Mouse (Mus musculus): ENCODE measurements at regions not wholly inside any gene's neighbourhood (a gene's known extent, or its start where the extent isn't known, plus 50 kb on each side); places are given as distances from the start of the nearest gene placed in this dataset.

DNA sequence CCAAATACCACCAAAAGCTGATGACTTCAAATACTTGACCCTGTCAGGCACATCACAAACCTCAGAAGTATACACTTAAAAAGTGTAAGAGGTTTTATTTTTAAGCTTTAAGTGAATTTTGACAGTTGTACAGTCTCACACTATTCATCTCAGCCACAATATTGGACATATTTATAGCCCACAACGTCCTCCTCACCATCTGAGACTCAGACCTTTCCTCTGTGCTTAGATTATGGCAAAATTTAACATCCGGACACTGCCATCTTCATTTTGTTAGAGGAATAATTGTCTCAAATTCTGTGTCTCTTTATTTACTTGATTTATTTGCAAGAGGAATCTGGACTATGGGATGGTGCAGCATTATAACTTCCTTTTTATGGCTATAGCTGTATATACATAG is 880.2 kb upstream of the Celf2 start:
- 89% methylated on average over 2 of the region's 2 CpGs for WGBS
- H3K9ac ChIP-seq (replicated peaks; ENCODE audit: low read length) = no peak overlapping the region

GRCm38 (mm10) chr2:8380246-8380645 is 870.9 kb upstream of the Celf2 start:
- H3K4me3 ChIP-seq (ENCODE audit: low read depth, low read length) = no peak overlapping the region
- H3K9ac ChIP-seq (replicated peaks; ENCODE audit: low read length) = no peak overlapping the region
- H3K27me3 ChIP-seq (ENCODE audit: control insufficient read depth, insufficient read depth, low read length) = no peaks in the 10 kb centered on the region
- H3K9me3 ChIP-seq (replicated peaks; ENCODE audit: control insufficient read depth, low read length) = no peaks in the 10 kb centered on the region
- no peak overlapping the region for H3K27ac ChIP-seq (replicated peaks; ENCODE audit: low read depth, low read length)
- WGBS = 58% methylated on average over 1 of the region's 1 CpGs
- ATAC-seq (replicated peaks; ENCODE audit: insufficient number of reproducible peaks, low FRiP score, low TSS enrichment, low read depth) = no peak
- no peaks in the 10 kb centered on the region for H3K36me3 ChIP-seq (replicated peaks; ENCODE audit: control insufficient read depth, insufficient read depth, low read depth, low read length)
- H3K4me2 ChIP-seq (ENCODE audit: low read depth, low read length) = no peak overlapping the region
- peak; percentile 55 for DNase-seq (ENCODE audit: low spot score)
- H3K4me1 ChIP-seq (ENCODE audit: control insufficient read depth, insufficient read depth, low read length) = no peaks in the 10 kb centered on the region

More for the DNA sequence above, 880.2 kb upstream of the Celf2 start:
- no peak overlapping the region for H3K4me2 ChIP-seq (ENCODE audit: low read depth, low read length)
- H3K4me3 ChIP-seq (ENCODE audit: low read depth, low read length) = no peak overlapping the region
- no peak overlapping the region for H3K27ac ChIP-seq (replicated peaks; ENCODE audit: low read depth, low read length)
- H3K4me1 ChIP-seq (ENCODE audit: control insufficient read depth, insufficient read depth, low read length) = no peaks in the 10 kb centered on the region
- DNase-seq (ENCODE audit: low spot score) (no peak), ATAC-seq (replicated peaks; ENCODE audit: insufficient number of reproducible peaks, low FRiP score, low TSS enrichment, low read depth) (no peak)
- H3K36me3 ChIP-seq (replicated peaks; ENCODE audit: control insufficient read depth, insufficient read depth, low read depth, low read length) = no peaks in the 10 kb centered on the region
- H3K27me3 ChIP-seq (ENCODE audit: control insufficient read depth, insufficient read depth, low read length) = no peaks in the 10 kb centered on the region
- H3K9me3 ChIP-seq (replicated peaks; ENCODE audit: control insufficient read depth, low read length) = no peaks in the 10 kb centered on the region

DNA sequence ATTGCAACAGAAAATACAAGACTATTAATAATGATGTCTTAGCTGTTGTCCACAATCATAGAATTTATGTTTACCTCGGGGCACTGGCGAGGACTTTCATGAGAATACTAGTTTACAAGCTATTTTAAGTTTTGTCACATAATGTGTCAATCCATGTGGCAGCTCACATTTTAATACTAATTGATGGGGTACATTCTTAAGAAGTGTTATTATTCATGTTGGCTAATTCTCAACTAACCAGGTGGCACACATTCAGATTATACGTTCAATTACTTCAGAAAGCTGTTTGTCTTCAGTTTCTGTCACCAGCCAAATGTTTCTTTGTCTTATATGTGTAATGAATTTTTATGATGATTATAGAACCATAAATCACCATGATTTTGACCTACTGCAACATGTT is 870.2 kb upstream of the Celf2 start:
- H3K4me1 ChIP-seq (ENCODE audit: control insufficient read depth, insufficient read depth, low read length) = no peaks in the 10 kb centered on the region
- ATAC-seq (replicated peaks; ENCODE audit: insufficient number of reproducible peaks, low FRiP score, low TSS enrichment, low read depth) = no peak

DNA sequence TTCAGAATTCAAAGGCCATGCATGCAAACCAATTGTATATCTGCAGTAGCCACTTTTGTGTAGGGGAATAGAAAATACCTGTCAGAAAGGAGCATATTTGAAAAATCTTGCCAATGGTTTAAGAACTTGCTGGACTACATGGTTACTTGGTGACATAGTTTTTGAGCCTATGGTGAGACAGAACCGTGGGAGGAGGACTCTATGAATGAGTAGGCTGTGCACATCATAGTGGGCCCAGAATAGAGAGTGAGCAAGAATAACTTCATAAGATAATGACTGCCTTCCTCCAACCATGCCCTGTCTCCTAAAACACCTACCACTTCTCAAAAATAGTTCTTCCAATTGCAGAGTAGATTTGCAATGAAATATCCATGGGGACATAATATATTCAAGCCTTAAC is 838.5 kb upstream of the Celf2 start:
- H3K9ac ChIP-seq (replicated peaks; ENCODE audit: low read length) = no peak overlapping the region
- no peaks in the 10 kb centered on the region for H3K9me3 ChIP-seq (replicated peaks; ENCODE audit: control insufficient read depth, low read length)
- 81% methylated on average over 1 of the region's 1 CpGs for WGBS
- H3K27me3 ChIP-seq (ENCODE audit: control insufficient read depth, insufficient read depth, low read length) = no peaks in the 10 kb centered on the region
- no peak overlapping the region for H3K4me2 ChIP-seq (ENCODE audit: low read depth, low read length)
- H3K27ac ChIP-seq (replicated peaks; ENCODE audit: low read depth, low read length) = no peak overlapping the region
- DNase-seq (ENCODE audit: low spot score) (no peak), ATAC-seq (replicated peaks; ENCODE audit: insufficient number of reproducible peaks, low FRiP score, low TSS enrichment, low read depth) (no peak)
- no peaks in the 10 kb centered on the region for H3K36me3 ChIP-seq (replicated peaks; ENCODE audit: control insufficient read depth, insufficient read depth, low read depth, low read length)
- no peaks in the 10 kb centered on the region for H3K4me1 ChIP-seq (ENCODE audit: control insufficient read depth, insufficient read depth, low read length)
- H3K4me3 ChIP-seq (ENCODE audit: low read depth, low read length) = no peak overlapping the region

More for the DNA sequence above, 870.2 kb upstream of the Celf2 start:
- Histone ChIP-seq H3K27ac (replicated peaks; ENCODE audit: low read depth, low read length) (no peak overlapping the region), H3K4me3 (ENCODE audit: low read depth, low read length) (no peak overlapping the region), H3K27me3 (ENCODE audit: control insufficient read depth, insufficient read depth, low read length) (no peaks in the 10 kb centered on the region), H3K4me2 (ENCODE audit: low read depth, low read length) (no peak overlapping the region), H3K9ac (replicated peaks; ENCODE audit: low read length) (no peak overlapping the region), H3K9me3 (replicated peaks; ENCODE audit: control insufficient read depth, low read length) (no peaks in the 10 kb centered on the region), H3K36me3 (replicated peaks; ENCODE audit: control insufficient read depth, insufficient read depth, low read depth, low read length) (no peaks in the 10 kb centered on the region)
- WGBS = 92% methylated on average over 3 of the region's 3 CpGs
- no peak for DNase-seq (ENCODE audit: low spot score)

DNA sequence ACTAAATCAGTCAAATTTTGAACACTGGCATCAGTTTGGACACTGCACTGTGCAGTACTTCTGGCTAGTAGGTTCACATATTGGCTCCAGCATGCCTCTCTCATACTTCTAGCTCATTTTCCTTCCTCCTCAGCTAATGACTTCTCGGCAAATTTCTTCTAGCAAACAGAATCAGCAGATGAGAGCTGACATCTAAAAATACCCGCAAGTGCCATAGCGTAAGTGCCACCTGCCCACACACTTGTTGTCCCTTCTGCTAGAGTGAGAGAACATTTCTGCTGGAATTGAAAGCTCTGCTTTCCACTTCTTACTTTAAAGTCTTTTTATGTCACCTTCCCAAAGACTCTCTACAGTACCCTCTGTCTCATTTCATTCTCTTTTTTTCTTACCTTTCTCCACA is 835.4 kb upstream of the Celf2 start:
- Histone ChIP-seq H3K9me3 (replicated peaks; ENCODE audit: control insufficient read depth, low read length) (no peaks in the 10 kb centered on the region), H3K36me3 (replicated peaks; ENCODE audit: control insufficient read depth, insufficient read depth, low read depth, low read length) (no peaks in the 10 kb centered on the region), H3K9ac (replicated peaks; ENCODE audit: low read length) (no peak overlapping the region), H3K4me3 (ENCODE audit: low read depth, low read length) (no peak overlapping the region), H3K4me2 (ENCODE audit: low read depth, low read length) (no peak overlapping the region), H3K27me3 (ENCODE audit: control insufficient read depth, insufficient read depth, low read length) (no peaks in the 10 kb centered on the region), H3K27ac (replicated peaks; ENCODE audit: low read depth, low read length) (no peak overlapping the region), H3K4me1 (ENCODE audit: control insufficient read depth, insufficient read depth, low read length) (no peaks in the 10 kb centered on the region)
- ATAC-seq (replicated peaks; ENCODE audit: insufficient number of reproducible peaks, low FRiP score, low TSS enrichment, low read depth) (no peak), DNase-seq (ENCODE audit: low spot score) (no peak)
- WGBS = 86% methylated on average over 3 of the region's 3 CpGs

DNA sequence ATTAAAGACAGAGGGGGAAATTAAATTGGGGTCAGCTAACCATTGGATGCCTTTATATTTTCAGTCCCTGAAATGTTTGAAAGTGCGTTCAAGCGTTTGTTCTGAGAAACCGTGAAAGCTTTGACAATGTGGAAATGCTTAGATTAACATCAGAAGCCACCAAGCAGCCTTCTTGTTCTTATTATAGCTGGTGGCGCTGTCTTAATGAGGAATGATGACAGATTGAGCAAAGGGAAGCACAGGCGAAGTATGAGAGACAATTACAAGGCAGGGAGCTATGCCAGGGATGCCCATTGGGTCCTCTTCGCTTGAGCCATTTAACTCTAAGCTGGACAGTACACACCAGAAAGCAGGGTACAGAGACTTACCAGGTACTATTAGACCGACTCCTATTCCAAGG is 828.9 kb upstream of the Celf2 start:
- Histone ChIP-seq H3K4me2 (ENCODE audit: low read depth, low read length) (no peak overlapping the region), H3K27me3 (ENCODE audit: control insufficient read depth, insufficient read depth, low read length) (no peaks in the 10 kb centered on the region), H3K36me3 (replicated peaks; ENCODE audit: control insufficient read depth, insufficient read depth, low read depth, low read length) (no peaks in the 10 kb centered on the region), H3K27ac (replicated peaks; ENCODE audit: low read depth, low read length) (no peak overlapping the region), H3K4me1 (ENCODE audit: control insufficient read depth, insufficient read depth, low read length) (no peaks in the 10 kb centered on the region), H3K9me3 (replicated peaks; ENCODE audit: control insufficient read depth, low read length) (no peaks in the 10 kb centered on the region), H3K9ac (replicated peaks; ENCODE audit: low read length) (no peak overlapping the region), H3K4me3 (ENCODE audit: low read depth, low read length) (no peak overlapping the region)
- DNase-seq (ENCODE audit: low spot score) (peak; percentile 10), ATAC-seq (replicated peaks; ENCODE audit: insufficient number of reproducible peaks, low FRiP score, low TSS enrichment, low read depth) (no peak)
- WGBS = 74% methylated on average over 7 of the region's 7 CpGs

DNA sequence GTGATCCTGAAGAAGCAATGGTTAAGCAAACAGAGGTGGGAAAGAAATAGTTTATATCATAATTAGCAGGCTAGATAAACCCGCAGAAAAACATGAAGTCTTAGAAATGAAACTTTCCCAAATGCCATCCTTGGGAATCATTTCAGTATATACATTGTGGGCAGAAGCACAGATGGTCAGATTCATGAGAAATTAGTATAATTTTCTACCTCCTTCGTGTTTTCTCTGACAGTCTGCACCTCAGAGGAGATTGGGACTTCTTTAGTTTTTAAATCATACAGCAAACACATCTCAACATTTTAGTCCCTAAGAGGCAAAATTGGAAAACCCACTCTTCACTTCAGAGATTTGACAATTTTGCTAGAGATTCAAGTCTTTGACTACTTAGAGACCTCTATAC is 786.6 kb upstream of the Celf2 start:
- Histone ChIP-seq H3K9me3 (replicated peaks; ENCODE audit: control insufficient read depth, low read length) (no peaks in the 10 kb centered on the region), H3K27ac (replicated peaks; ENCODE audit: low read depth, low read length) (no peak overlapping the region), H3K4me3 (ENCODE audit: low read depth, low read length) (no peak overlapping the region), H3K36me3 (replicated peaks; ENCODE audit: control insufficient read depth, insufficient read depth, low read depth, low read length) (no peaks in the 10 kb centered on the region), H3K4me1 (ENCODE audit: control insufficient read depth, insufficient read depth, low read length) (no peaks in the 10 kb centered on the region), H3K27me3 (ENCODE audit: control insufficient read depth, insufficient read depth, low read length) (no peaks in the 10 kb centered on the region), H3K4me2 (ENCODE audit: low read depth, low read length) (no peak overlapping the region), H3K9ac (replicated peaks; ENCODE audit: low read length) (no peak overlapping the region)
- no peak for DNase-seq (ENCODE audit: low spot score)
- 81% methylated on average over 2 of the region's 2 CpGs for WGBS
- ATAC-seq (replicated peaks; ENCODE audit: insufficient number of reproducible peaks, low FRiP score, low TSS enrichment, low read depth) = no peak

DNA sequence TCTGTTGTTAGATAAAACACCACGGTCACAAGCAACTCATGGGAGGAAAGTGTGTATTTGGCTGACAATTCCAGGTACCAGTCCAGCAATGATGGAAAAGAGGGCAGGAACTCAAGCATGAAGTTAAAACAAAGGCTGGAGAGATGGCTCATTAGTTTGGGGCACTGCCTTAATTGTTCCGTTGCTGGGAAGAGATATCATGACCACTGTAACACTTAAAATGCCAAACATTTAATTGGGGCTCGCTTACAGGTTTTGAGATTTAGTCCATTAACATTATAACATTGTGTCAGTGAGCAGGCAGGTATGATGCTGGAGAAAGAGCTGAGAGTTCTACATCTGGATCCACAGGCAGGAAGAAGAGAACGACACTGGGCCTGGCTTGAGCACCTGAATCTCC is 782.0 kb upstream of the Celf2 start:
- Histone ChIP-seq H3K36me3 (replicated peaks; ENCODE audit: control insufficient read depth, insufficient read depth, low read depth, low read length) (no peaks in the 10 kb centered on the region), H3K27ac (replicated peaks; ENCODE audit: low read depth, low read length) (no peak overlapping the region), H3K4me3 (ENCODE audit: low read depth, low read length) (no peak overlapping the region), H3K9me3 (replicated peaks; ENCODE audit: control insufficient read depth, low read length) (no peaks in the 10 kb centered on the region), H3K4me2 (ENCODE audit: low read depth, low read length) (no peak overlapping the region), H3K4me1 (ENCODE audit: control insufficient read depth, insufficient read depth, low read length) (no peaks in the 10 kb centered on the region), H3K9ac (replicated peaks; ENCODE audit: low read length) (no peak overlapping the region), H3K27me3 (ENCODE audit: control insufficient read depth, insufficient read depth, low read length) (no peaks in the 10 kb centered on the region)
- 86% methylated on average over 4 of the region's 4 CpGs for WGBS
- ATAC-seq (replicated peaks; ENCODE audit: insufficient number of reproducible peaks, low FRiP score, low TSS enrichment, low read depth) (no peak), DNase-seq (ENCODE audit: low spot score) (no peak)
